Mouse (Mus musculus) liver, embryonic 14.5 days (tissue): Measurements from ENCODE around the gene Ncoa7.

Experiments used
- CTCF ChIP-seq: IDR thresholded peaks from 2 replicates; pipeline ENCODE4 v1.5.1; 2016; ENCODE audit warnings: antibody characterized with exemption, low read depth, control low read depth
- EP300 ChIP-seq: IDR thresholded peaks from 2 replicates; pipeline ENCODE4 v1.6.1; 2016; ENCODE audit warnings: antibody characterized with exemption, low read depth

GRCm38 (mm10) chr10:30666580-30666979, 136.5 kb downstream of the Ncoa7 start:
- TF ChIP-seq CTCF = no peak
- no peak for TF ChIP-seq EP300
